Mouse (Mus musculus): ENCODE measurements around the gene Vapb.

GRCm38 (mm10) chr2:173691748-173692147, 45.6 kb upstream of the Vapb start:
- TF ChIP-seq CTCF (IDR thresholded peaks at IDR 0.05; ENCODE audit: control insufficient read depth, insufficient read depth, insufficient replicate concordance, low read depth, low read length) (no peak), POLR2A (IDR thresholded peaks at IDR 0.05; ENCODE audit: control insufficient read depth, low read depth, low read length) (no peak)

Data from testis, adult 2 months (tissue).